Mouse (Mus musculus): ENCODE measurements at regions not wholly inside any gene's neighbourhood (a gene's known extent, or its start where the extent isn't known, plus 50 kb on each side); places are given as distances from the start of the nearest gene placed in this dataset.

DNA sequence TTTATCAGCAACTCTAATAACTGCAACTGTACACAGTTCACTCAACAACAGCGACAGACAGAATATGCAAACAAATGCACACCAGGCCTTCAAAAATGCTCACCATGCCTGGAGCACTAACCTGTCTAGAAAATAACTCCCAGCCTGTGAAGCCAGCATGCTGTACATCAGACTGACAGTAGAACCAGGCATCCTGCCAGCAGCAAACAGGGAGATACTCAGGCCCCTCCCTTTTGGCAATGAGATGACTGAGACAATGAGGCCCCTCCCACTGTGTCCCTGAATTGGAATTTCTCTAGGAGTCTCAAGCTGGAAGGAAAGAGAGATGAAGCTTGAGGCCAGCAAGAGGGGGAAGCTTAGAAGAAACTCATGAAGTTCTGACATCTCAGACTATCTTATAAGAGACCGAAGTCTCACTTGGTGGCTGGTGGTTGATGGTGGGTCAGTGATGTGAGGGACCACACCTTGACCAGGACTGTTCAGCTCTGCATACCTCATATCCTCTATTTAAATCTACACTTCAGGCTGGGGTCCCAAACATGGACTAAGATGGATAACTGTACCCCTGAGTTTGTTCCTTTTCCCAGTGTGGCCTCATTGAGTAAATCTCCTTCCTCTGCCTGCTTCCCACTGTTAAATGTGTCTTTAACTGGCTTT is 72.6 kb upstream of the Selenok start:
- no peak for TF ChIP-seq CTCF (IDR thresholded peaks at IDR 0.05; ENCODE audit: low read depth)
- Histone ChIP-seq H3K4me2 (no peak overlapping the region), H3K4me1 (ENCODE audit: insufficient read depth) (peaks cover 8% of the 10 kb centered on the region; the same call in 1 of the 2 replicates), H3K36me3 (ENCODE audit: insufficient read depth) (no peaks in the 10 kb centered on the region), H3K9ac (no peak overlapping the region), H3K27ac (ENCODE audit: low read depth) (0 out of 2 replicates have a peak overlapping the region, but pooled peaks have one; percentile 22), H3K9me3 (ENCODE audit: low read depth, low read length) (no peaks in the 10 kb centered on the region), H3K27me3 (ENCODE audit: insufficient read depth, low read length) (no peaks in the 10 kb centered on the region), H3K4me3 (ENCODE audit: low read depth, low read length) (no peak overlapping the region)
- peak; percentile 97 for ATAC-seq (ENCODE audit: insufficient read depth)
- WGBS, result 56% methylated on average over 2 of the region's 2 CpGs
- DNase-seq, result peak; percentile 97

DNA sequence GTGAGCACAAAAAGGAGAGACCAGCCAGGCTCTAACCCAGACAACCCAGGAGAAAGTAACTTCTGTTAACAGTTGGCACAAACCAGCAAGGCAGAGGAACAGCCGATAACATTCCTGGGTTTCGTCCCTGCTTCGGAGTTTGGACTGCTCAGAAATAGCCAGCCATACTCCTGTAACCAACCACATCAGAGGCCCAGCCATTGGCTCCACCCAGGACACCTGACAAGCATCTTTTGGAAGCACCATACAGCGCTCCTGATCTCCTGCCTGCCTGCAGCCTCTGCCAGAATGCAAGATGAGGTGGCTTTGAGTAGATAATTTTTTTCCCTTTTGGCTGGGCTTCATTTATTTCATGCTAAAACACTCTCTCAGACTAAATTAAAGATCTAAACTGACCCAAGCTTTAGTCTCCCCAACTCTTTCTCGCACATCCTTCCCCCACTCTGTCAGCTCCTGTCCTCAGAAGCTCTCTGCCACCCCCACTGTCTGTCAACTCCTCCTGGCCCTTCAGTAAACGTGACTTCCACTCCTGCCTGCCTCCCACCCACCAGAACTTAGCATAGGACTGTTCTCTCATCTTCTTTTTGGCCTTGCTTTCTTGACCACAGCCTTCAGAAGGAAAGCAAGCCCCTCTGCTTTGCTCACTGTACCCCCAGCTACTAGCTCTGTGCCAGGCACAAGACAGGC is 72.0 kb upstream of the Selenok start:
- H3K9ac ChIP-seq, result no peak overlapping the region
- no peak overlapping the region for H3K4me2 ChIP-seq
- H3K9me3 ChIP-seq (ENCODE audit: low read depth, low read length), result no peaks in the 10 kb centered on the region
- WGBS, result 45% methylated on average over 6 of the region's 6 CpGs
- DNase-seq (peak; percentile 35), ATAC-seq (ENCODE audit: insufficient read depth) (peak; percentile 65; the same call in 1 of the 2 replicates)
- no peaks in the 10 kb centered on the region for H3K36me3 ChIP-seq (ENCODE audit: insufficient read depth)
- TF ChIP-seq CTCF (IDR thresholded peaks at IDR 0.05; ENCODE audit: low read depth), result no peak
- no peak overlapping the region for H3K4me3 ChIP-seq (ENCODE audit: low read depth, low read length)
- peaks cover 8% of the 10 kb centered on the region; the same call in 1 of the 2 replicates for H3K4me1 ChIP-seq (ENCODE audit: insufficient read depth)
- no peaks in the 10 kb centered on the region for H3K27me3 ChIP-seq (ENCODE audit: insufficient read depth, low read length)
- 0 out of 2 replicates have a peak overlapping the region, but pooled peaks have one; percentile 22 for H3K27ac ChIP-seq (ENCODE audit: low read depth)

DNA sequence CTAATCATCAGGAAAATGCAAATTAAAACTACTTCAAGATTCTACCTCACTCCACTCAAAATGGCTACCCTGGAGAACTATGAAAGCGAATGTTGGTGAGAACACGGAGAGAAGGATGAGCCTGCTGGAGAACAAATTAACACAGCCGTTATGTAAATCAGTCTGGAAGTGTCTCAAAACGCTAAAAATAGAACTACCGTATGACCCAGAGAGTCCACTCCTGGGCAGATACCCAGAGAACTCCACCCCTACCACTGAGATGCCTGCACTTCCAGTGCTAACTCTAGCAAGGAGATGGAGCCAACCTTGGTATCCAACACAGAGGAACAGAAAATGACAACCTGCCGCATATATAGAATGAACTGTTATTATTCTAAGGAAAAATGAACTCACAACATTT is 67.2 kb upstream of the Selenok start:
- H3K4me2 ChIP-seq, result no peak overlapping the region
- DNase-seq (no peak), ATAC-seq (ENCODE audit: insufficient read depth) (no peak)
- H3K4me1 ChIP-seq (ENCODE audit: insufficient read depth), result 0 out of 2 replicates have a peak, but pooled peaks cover 4% of the 10 kb centered on the region
- H3K27ac ChIP-seq (ENCODE audit: low read depth), result no peak overlapping the region
- H3K9ac ChIP-seq, result no peak overlapping the region
- no peak for TF ChIP-seq CTCF (IDR thresholded peaks at IDR 0.05; ENCODE audit: low read depth)
- H3K9me3 ChIP-seq (ENCODE audit: low read depth, low read length), result no peaks in the 10 kb centered on the region
- WGBS, result 70% methylated on average over 6 of the region's 6 CpGs
- no peaks in the 10 kb centered on the region for H3K27me3 ChIP-seq (ENCODE audit: insufficient read depth, low read length)
- no peak overlapping the region for H3K4me3 ChIP-seq (ENCODE audit: low read depth, low read length)
- no peaks in the 10 kb centered on the region for H3K36me3 ChIP-seq (ENCODE audit: insufficient read depth)

DNA sequence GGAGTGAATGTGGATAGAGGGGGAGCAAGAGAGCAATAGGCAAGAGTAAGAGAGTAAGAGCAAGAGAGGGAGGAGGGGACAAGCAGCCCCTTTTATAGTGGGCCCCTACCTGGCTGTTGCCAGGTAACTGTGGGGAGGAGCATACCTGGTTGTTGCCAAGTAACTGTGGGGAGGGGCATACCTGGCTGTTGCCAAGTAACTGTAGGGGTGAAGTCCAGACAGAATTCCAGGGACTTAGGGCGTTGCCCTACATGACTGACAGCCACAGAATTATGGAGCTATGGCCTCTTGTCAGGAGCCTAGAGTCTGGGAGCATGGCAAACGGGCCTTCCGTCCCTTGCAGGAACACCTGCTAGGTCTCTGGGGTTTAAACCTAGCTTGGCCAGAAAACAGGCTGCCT is 64.5 kb upstream of the Selenok start:
- no peak; the same call in 1 of the 2 replicates for ATAC-seq (ENCODE audit: insufficient read depth)
- no peak for TF ChIP-seq CTCF (IDR thresholded peaks at IDR 0.05; ENCODE audit: low read depth)
- H3K4me3 ChIP-seq (ENCODE audit: low read depth, low read length), result no peak overlapping the region
- peak; percentile 26 for DNase-seq
- no peaks in the 10 kb centered on the region for H3K9me3 ChIP-seq (ENCODE audit: low read depth, low read length)
- H3K9ac ChIP-seq, result no peak overlapping the region
- WGBS, result 64% methylated on average over 3 of the region's 3 CpGs
- no peaks in the 10 kb centered on the region for H3K27me3 ChIP-seq (ENCODE audit: insufficient read depth, low read length)
- H3K36me3 ChIP-seq (ENCODE audit: insufficient read depth), result no peaks in the 10 kb centered on the region
- H3K4me2 ChIP-seq, result no peak overlapping the region
- H3K27ac ChIP-seq (ENCODE audit: low read depth), result no peak overlapping the region
- H3K4me1 ChIP-seq (ENCODE audit: insufficient read depth), result no peaks in the 10 kb centered on the region

DNA sequence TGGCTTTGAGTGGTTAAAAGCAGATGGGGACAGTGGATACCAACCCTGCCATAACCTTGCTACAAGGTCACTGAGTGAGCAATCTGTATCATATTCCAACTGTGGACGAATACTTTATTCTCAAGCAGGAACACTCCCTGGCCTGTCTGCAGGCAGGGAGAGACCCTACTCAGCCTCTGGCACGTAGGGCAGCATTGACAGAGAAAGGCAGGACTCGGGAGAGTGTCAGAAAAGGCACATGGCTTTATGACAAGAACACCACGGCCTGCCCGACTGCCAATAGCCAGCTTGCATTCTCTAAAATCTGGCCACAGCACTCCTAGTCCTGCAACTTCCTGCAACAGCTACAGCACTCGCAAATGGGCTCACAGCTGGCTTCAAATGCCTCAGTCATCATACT is 63.3 kb upstream of the Selenok start:
- H3K4me1 ChIP-seq (ENCODE audit: insufficient read depth), result no peaks in the 10 kb centered on the region
- no peak overlapping the region for H3K27ac ChIP-seq (ENCODE audit: low read depth)
- H3K36me3 ChIP-seq (ENCODE audit: insufficient read depth), result no peaks in the 10 kb centered on the region
- no peak overlapping the region for H3K4me2 ChIP-seq
- H3K27me3 ChIP-seq (ENCODE audit: insufficient read depth, low read length), result no peaks in the 10 kb centered on the region
- 68% methylated on average over 6 of the region's 6 CpGs for WGBS
- no peak overlapping the region for H3K4me3 ChIP-seq (ENCODE audit: low read depth, low read length)
- ATAC-seq (ENCODE audit: insufficient read depth), result no peak
- no peaks in the 10 kb centered on the region for H3K9me3 ChIP-seq (ENCODE audit: low read depth, low read length)
- TF ChIP-seq CTCF (IDR thresholded peaks at IDR 0.05; ENCODE audit: low read depth), result no peak
- H3K9ac ChIP-seq, result no peak overlapping the region
- no peak for DNase-seq

DNA sequence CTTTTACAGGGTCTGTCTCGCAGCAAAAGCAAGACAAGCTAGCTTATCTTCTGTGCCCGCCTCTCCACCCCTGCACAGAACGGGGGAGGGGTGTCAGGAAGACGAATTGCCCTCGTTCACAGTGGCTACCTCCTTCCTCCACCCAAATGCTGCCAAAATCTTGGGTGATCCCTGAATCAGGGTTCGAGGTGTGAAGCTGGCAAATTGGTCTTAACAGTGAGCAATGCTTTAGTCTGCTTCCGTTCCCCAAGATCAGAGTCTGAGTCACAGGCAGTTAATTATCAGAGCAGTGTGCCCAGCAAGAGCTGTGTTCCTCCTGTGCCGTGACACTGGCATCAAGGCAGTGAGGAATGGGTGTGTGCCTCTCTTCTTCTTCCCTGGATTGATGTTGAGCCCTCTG is 58.4 kb upstream of the Selenok start:
- TF ChIP-seq CTCF (IDR thresholded peaks at IDR 0.05; ENCODE audit: low read depth), result no peak

More for the DNA sequence above, 58.4 kb upstream of the Selenok start:
- Histone ChIP-seq H3K27ac (ENCODE audit: low read depth) (no peak overlapping the region), H3K27me3 (ENCODE audit: insufficient read depth, low read length) (no peaks in the 10 kb centered on the region), H3K36me3 (ENCODE audit: insufficient read depth) (no peaks in the 10 kb centered on the region), H3K4me1 (ENCODE audit: insufficient read depth) (no peaks in the 10 kb centered on the region), H3K9ac (no peak overlapping the region), H3K4me3 (ENCODE audit: low read depth, low read length) (no peak overlapping the region), H3K9me3 (ENCODE audit: low read depth, low read length) (no peaks in the 10 kb centered on the region), H3K4me2 (no peak overlapping the region)
- ATAC-seq (ENCODE audit: insufficient read depth), result no peak
- WGBS, result 11% methylated on average over 8 of the region's 8 CpGs
- DNase-seq, result no peak

Measured in lung, embryonic 14.5 days (tissue).